Mouse (Mus musculus): ENCODE data around the gene Calr.
"Not testable (repeated sequence)": the region's sequence is repeated elsewhere in the genome, so short reads cannot be mapped to it uniquely, and the experiment has no call there.

Gene Calr

DNA sequence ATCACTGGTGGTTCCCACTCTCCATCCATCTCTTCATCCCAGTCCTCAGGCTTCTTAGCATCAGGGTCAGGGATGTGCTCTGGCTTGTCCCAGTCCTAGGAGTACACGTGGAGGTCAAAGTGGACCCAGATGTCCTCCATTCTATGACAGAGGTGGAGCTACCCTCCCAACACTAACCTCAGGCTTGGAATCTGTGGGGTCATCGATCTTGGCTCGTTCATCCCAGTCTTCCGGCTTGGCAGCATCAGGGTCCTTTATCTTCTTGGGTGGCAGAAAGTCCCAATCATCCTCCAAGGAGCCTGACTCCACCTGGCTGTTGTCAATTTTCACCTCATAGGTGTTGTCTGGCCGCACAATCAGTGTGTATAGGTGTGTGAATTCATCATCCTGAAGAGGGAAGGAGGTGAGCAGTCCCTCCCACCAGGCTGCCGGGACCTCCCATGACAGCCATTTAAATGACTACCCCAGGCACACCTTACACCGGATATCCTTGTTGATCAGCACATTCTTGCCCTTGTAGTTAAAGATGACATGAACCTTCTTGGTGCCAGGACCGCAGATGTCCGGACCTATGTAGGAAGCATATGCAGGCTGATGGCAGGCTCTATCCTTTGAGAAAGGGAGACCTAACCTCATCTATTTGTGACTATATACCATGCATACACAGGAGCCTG, 2.2 kb downstream of the Calr start:
- DNase-seq (ENCODE audit: low read depth, low spot score) = no peak

DNA sequence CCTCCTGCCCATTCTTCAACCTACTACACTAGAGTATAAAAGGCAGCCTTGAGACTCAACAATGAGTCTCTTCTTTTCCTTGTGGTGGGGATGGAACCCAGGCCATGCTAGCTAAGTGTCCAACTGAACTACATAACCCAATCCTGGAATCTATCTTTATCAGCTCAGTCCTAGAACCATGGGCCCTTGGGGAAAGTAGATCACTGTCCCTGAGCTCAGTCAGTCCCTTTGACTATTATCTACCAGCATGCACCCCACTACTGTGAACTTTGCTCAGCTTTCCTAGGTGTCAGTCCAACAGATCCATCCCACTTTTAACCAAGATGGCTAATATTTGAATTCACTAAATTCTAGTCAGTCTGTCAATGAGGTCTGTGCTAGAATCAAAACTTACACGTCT, 5.2 kb downstream of the Calr start:
- DNase-seq (ENCODE audit: low read depth, low spot score) = no peak

DNA sequence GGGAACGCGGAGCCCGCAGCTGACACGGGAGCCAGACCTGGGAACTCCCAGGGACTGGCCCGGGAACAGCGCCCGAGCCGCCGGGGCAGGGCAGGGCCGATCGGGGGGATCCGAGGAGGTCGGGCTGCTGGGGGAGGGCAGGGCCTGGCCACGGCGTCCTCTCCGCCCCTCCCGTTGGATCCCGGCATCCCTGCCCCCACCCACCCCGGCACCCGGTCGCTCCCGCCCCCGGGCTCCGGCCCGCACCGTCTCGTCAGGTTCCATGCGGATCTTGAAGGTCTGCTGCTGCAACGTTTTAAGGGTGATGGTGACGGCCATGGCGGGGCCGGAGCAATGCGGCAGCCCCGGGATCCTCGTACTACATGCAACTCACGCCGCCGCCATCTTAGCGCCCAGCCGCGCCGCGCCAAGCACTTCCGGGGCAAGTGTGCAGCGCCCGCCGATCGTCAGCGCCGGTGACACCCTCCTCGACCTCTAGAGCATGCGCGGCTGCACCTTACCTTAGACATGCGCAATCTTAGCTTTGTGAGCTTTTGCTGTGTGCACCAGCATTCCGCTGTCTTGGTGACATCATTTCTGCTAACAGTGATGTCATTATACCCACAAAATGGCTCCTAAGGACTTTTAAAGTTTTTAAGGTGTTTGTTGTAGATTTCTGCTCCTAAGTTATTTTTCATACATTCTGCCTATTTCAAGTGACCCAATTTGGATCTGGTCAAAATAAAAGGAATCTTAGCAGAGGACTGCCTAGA, 6.3 kb downstream of the Calr start, which contains the start of gene Rad23a:
Rad23a (minus strand) TSS at position 418 of the 752 bp plus-strand sequence.
- peak; percentile 99 for DNase-seq (ENCODE audit: low read depth, low spot score)

DNA sequence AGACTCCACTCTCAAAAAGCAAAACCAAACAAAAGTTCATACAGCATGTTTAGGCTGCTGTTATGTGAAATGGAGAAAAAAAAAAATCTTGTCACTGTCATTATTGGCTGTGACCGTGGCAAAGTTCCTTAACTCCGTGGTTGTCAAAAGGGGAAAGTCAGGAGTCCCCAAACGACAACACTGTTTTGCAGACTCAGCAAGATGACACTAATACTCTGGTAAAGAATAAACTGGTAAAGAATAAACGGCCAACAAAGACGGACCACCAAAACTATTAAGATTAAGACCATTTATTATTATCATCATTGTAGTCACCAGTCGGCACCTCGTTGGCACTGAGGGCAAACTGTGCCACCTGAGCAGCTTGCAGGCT, 6.9 kb downstream of the Calr start:
- no peak for DNase-seq (ENCODE audit: low read depth, low spot score)

DNA sequence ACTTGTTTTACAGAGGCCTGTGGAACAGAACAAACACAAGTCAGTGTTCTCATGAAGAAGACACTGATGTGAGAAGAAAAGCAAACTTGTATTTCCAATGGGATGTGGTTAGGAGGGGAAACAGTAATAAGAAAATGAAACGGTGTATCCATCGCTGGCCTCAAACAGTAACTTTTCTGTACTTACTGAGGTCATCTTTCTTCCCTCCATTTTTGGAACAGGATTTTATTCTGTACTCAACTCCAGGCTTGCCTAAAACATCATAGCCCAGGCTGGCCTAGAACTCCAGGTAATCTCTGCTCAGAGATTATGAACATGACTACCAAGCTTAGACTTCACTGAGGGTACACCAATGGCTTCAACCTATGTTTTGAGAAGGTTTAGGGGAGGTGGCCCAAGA, 7.3 kb downstream of the Calr start:
- DNase-seq (ENCODE audit: low read depth, low spot score) = no peak

DNA sequence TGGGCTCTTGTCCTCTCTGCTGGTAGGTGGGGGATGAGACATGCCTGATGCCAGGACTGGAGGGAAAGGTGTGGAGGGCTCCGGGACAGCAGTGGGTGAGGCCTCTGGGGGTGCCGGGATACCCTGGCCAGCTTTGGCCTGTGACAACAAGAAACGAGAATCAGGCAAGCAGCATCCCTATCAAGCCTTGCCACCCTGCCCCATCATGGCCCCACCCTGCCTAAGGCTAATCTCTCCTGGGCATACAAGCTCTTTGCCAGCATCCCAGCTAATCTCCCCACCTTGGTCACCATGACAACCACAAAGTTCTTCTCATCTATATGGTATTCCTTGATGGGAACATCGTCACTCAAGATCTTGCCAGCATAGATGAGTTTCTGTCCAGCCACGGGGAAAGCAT, 8.2 kb downstream of the Calr start:
- DNase-seq (ENCODE audit: low read depth, low spot score) = no peak

DNA sequence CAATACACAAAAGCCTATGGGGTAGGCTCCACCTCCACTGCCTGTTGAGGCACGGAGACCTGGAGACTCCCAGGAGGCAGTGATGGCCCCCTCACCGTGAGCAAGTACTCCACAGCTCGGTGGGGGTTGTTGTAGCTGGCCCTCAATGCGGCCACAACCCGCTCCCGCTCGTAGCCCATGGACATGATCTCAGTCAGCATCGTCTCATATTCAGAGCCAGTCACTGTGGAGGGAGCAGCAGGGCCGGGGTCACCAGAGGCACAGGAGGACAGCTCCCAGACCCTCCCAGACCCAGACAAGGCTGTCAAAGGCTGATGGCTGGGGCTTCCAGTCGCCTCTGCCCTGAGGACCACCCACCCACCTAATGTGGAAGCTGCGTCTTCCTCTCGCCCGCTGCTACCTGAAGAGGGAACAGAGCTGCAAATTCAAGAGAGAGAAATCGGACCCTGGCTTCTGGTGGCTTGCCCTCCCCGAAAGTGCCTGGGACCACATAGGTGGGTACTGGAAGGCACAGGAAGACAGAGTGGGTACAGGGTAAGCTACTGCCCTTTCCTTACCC, 8.7 kb downstream of the Calr start:
- no peak for DNase-seq (ENCODE audit: low read depth, low spot score)

DNA sequence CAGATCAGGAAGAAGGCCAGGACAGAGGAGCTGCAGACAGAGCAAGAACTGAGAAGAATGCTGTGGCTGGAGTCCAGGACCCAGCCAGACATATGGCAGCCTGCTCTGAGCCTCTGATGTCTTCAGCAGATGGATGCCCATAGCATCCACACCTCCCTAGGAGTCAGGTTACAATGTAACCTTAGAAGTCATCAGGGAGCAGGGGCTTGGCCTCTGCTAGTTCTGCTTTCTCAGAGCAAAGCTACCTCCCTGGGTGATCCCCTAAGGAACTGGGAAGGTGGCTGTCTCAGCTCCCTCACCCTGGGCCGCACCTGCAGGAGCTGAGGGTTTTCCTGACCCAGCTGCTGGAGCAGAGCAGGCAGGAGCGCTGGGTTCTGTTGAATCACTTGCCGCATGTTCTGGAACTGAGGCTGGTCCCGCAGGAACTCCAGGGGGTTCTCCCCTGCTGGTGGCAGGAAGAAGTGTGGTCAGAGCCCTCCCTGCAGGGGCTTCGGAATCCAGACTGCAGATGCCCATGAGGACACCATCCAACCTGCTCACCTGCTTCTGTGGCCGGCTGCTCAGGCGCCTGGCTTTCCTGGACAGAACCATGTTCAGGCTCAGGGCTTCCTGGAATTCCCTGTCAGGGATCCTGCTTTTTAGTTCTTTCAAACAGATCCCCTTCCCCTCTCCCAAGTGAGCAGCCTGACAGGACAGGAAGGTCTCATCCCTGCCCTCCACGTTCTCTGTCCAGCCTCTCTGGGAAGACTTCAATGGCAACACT, 9.4 kb downstream of the Calr start:
- peak; percentile 79 for DNase-seq (ENCODE audit: low read depth, low spot score)

DNA sequence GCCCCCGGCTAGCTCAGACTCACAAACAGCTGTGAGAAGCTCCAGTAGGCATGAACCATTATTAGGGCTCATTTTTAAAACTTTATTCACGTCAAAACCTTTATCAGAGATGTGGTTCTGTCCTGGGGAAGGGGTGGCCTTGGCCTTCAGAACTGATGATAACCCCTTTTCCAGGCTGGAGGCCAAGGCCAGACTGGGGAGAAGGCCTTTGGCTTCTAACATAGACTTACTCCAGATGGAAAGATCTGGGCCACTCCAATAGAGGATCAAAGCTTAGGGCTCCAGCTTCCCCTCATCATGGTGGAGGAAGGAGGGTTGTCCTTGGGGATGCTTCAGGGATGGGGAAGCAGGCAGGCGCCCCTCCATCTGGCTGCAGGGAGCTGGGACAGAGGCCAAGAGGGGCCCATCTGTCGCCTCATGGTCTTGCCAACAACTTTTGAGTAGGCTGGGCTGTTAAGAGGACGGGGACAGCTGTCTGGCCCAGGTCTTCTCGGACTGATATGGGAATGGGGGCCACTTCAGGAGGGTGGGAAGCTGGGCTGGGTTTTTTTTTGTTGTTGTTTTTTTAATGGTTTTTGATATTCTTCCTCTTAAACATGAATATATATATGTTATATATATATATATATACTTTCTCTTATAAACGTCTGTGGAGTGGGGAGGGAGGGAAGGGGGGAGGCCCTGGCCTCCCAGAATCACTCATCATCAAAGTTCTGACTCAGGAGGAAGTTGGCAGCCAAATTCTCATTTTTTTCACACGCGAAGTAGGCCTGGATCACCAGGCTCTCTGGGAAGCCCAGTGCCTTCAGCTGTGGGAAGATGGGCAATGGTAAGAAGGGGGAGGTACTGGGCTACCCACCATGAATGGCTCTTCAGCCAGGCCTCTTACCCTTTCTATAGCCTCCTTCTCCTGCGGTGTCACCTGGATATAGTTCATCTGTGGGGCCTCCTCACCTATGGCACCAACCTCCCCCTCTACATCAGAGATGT, 11.6 kb downstream of the Calr start:
- peak; percentile 42 for DNase-seq (ENCODE audit: low read depth, low spot score)

DNA sequence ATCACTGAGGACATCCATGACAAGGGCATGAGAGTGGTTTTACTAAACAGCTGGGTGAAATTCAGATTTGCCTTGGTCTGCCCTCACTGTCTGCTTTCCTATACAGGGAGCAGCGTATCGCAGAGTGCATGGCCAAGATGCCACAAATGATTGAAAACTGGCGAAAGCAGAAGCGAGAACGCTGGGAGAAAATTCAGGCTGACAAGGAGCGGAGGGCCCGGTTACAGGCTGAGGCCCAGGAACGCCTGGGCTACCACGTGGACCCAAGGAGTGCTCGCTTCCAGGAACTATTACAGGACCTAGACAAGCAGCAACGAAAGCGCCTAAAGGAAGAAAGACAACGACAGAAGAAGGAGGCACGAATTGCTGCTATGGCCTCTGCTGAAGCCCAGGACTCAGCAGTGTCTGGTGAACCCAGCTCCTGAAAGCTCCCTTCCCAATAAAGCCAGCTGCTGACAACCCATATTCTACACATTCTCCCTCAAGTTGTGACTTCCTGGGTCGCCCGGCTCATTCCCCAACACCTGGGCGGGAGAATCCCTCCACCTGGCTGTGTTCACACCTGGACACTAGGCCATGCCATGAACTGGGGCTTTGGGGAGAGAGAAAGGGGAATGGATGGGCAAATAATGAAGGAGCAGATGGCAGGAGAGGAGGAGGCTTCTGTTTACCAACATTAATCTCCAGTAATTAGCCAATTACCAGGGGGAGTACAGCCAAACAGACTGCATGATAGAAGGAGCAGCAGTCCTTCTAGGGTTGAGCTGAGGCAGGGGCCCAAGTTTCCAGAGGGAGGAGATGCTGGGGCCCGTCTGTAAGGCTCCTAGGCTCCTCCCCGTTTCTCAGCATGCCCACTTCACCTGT, 12.5 kb downstream of the Calr start:
- DNase-seq (ENCODE audit: low read depth, low spot score) = no peak

DNA sequence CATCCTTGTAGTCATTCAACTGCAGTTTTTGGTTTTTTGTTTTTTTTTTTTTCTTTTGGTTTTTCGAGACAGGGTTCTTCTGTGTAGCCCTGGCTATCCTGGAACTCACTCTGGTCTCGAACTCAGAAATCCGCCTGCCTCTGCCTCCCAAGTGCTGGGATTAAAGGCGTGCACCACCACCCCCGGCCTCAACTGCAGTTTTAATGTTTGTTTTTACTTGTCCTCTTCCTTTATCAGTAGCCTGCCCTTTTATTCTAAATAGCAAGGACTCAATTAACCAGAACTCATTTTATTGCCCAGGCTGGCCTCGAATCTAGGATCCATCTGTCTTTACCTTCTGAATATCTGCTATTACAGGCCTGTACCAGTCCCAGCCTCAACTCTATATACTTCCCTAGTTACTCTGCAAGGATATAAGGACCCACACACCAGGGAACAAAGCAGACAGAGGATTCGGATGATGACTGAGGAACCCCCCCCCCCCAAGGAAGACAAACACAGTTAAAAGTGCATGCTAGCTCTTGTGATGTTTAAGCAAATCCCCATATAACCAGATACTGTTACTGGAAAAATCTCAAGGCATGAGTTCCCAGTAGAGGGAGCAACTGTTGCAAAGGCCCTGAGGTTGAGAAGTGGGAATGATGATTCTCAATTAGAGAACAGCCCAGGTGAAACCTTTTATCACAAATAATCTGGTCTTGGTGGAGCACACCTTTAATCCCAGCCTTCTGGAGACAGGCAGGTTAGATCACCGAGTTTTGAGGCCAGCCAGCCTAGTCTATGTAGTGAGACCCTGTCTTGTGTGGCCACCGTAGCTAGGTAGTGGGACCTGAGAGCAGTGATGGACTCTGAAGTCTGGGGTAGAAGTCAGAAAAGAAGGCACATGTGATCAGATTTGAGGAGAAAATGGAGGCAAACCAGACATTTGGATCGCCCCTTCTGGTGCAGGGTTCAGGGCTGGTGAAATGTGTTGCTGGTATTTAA, 13.7 kb downstream of the Calr start:
- DNase-seq (ENCODE audit: low read depth, low spot score) = peak; percentile 71

DNA sequence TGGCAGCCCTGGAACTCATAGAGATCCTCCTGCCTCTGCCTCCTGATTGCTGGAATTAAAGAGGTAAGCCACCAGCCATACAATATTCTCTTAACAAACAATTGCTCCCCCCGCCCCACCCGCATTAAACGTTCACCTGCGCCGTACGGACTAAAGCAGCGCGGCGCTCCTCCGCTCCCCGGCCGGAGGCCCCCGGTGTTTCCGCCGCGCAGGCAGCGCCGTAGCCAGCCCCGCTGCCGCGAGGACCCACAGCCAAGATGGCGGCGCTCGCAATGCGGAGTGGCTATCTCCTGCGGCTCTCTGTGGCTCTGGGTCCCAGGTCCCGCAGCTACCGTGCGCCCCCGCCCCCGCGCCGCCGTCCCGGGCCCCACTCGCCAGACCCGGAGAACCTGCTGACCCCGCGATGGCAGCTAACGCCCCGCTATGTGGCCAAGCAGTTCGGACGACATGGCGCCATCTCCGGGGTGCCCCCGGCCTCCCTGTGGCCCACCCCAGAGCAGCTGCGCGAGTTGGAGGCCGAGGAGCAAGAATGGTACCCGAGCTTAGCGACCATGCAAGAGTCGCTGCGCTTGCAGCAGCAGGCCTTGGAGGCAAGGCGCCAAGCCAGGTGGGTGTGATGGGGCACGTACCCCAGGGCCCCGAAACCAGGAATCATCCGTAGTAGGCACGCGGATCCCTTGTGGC, 14.6 kb downstream of the Calr start:
- DNase-seq (ENCODE audit: low read depth, low spot score) = peak; percentile 73

DNA sequence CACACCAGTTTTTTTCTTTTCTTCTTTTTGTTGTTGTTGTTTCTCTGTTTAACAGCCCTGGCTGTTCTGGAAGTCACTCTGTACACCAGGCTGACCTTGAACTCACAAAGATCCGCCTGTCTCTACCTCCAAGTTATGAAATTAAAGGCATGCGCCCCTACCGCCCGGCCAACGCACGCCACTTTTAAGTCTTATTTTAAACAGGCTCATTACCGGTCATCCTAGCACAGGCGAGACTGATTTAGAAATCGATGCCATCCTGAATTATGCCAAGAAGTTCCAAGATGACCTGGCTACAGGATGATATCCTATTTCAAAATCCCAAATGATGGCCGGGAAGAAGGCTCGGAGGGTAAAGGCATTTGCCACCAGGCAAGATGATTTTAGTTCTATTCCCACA, 15.2 kb downstream of the Calr start, which contains the start of gene Gadd45gip1:
Gadd45gip1 (plus strand) TSS at position 33 of the 400 bp plus-strand sequence.
- peak; percentile 81 for DNase-seq (ENCODE audit: low read depth, low spot score)

DNA sequence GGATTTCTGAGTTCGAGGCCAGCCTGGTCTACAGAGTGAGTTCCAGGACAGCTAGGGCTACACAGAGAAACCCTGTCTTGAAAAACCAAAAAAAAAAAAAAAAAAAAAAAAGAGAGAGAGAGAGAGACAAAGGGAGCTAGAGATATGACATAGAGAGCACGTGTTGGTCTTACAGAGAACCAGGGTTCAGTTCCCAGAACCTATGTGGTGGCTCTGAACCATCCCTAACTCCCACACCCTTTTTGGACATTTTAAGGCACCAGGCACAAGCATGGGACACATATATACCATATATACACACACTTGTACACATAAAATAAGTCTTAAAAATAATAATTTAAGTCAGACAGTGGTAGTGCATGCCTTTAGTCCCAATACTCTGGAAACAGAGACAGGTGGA, 20.2 kb downstream of the Calr start:
- not testable (repeated sequence) for DNase-seq (ENCODE audit: low read depth, low spot score)

DNA sequence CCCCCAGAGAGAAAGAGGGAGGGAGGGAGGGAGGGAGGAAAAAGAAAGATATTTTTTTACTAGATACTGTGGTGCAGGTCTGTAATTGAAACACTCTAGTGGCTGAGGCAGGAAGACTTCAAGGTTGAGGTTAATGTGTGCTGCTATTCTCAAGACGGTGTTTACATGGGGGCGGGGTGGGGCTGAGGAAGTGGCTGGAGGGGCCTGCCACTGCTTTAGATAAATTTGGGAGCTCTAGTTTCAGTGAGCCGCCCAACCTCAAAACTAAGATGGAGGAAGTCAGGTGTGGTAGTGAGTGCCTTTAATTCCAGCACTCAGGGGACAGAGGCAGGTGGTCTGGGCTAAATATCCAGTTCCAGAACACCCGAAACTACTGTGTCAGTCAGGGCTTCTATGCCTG, 21.1 kb downstream of the Calr start:
- no peak for DNase-seq (ENCODE audit: low read depth, low spot score)

DNA sequence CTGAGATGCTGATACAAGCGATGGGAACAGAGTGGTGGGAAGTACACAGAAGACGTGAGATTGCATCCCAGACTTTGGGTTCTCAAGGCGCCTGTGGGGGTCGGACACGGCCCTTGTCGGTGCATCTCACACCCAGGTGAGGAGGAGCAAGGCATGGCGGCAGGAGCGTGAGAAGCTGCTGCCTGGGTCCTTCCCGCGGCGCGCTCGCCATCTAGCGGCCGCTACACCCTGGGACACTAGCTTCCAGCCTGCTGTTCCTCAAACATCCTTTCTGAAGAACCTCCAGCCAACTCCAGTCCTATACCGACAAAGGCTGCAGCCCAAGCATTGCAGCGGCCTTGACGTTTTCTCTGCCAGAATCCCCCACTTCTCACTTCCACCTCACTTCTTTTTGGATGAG, 23.1 kb downstream of the Calr start:
- DNase-seq (ENCODE audit: low read depth, low spot score) = peak; percentile 81

DNA sequence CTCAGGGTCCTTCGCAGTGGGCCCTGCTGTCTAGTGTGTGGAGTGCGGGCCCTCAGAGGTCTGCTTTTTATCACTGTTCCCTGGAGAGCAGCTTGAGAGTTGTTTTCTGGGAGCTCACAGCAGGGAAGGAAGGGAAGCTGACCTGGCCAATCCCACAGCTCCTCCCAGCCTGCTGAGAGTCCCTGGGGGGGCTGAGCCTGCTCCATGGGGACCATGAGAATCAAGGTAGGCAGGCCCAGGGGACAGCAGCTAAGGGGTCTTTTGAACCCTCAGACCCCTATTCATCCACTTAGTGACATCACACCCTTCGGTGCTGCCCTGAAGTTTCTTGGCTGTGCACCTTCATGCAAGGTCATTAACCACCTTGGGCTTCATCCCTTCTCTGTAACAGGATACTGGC, 24.0 kb downstream of the Calr start, which contains the start of gene Dand5:
Dand5 (minus strand) TSS at position 101 of the 400 bp plus-strand sequence.
- no peak for DNase-seq (ENCODE audit: low read depth, low spot score)

DNA sequence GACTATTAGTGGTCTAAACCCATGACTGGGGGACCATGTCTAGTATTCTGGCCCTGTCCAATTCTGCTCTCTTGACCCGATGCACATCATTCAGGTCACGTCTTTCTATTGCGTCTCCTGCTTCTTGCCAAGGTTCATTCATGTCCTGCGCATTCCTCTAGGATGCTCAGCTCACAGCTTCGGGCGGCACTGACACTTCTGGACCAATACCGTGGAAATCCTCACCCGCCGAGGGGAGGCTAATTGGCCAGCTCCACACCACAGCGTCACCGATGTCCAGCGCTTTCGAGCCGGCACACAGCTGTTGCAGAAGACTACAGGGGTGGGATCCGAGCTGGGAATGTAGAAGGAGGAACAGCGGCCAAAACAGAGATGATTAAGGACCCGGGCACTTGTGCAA, 30.6 kb downstream of the Calr start:
- no peak for DNase-seq (ENCODE audit: low read depth, low spot score)
